Mouse (Mus musculus): ENCODE results near the gene Myh14. TPM values are rescaled to one million over a fixed set of nuclear protein-coding genes. Genes with fewer than 3 reads are reported as not detected.

Gene Myh14
- polyA plus RNA-seq, 1 experiment from 2014 or later, result 3.6 TPM

GRCm38 (mm10) chr7:44596996-44597538, 73.6 kb downstream of the Myh14 start:
- H3K9ac ChIP-seq (replicated peaks; ENCODE audit: low read depth, low read length), result no peak overlapping the region
- no peaks in the 10 kb centered on the region for H3K36me3 ChIP-seq (ENCODE audit: control insufficient read depth, insufficient read depth, low read length)
- 68% methylated on average over 5 of the region's 5 CpGs for WGBS
- no peak overlapping the region for H3K4me2 ChIP-seq (ENCODE audit: low read depth, low read length)
- no peak overlapping the region for H3K4me3 ChIP-seq (ENCODE audit: low read depth, low read length)
- H3K27ac ChIP-seq (ENCODE audit: low read depth, low read length), result no peak overlapping the region
- H3K4me1 ChIP-seq (ENCODE audit: control insufficient read depth, insufficient read depth, low read length), result peaks cover 20% of the 10 kb centered on the region
- no peak for ATAC-seq (ENCODE audit: low read depth)
- H3K27me3 ChIP-seq (ENCODE audit: control insufficient read depth, insufficient read depth, low read length), result peaks cover 5% of the 10 kb centered on the region; the same call in 1 of the 2 replicates
- H3K9me3 ChIP-seq (ENCODE audit: control insufficient read depth, low read length), result no peaks in the 10 kb centered on the region

GRCm38 (mm10) chr7:44596051-44596450, 74.6 kb downstream of the Myh14 start:
- Histone ChIP-seq H3K27me3 (ENCODE audit: control insufficient read depth, insufficient read depth, low read length) (peaks cover 5% of the 10 kb centered on the region; the same call in 1 of the 2 replicates), H3K4me1 (ENCODE audit: control insufficient read depth, insufficient read depth, low read length) (peaks cover 24% of the 10 kb centered on the region), H3K9ac (replicated peaks; ENCODE audit: low read depth, low read length) (no peak overlapping the region), H3K27ac (ENCODE audit: low read depth, low read length) (no peak overlapping the region), H3K4me3 (ENCODE audit: low read depth, low read length) (no peak overlapping the region), H3K4me2 (ENCODE audit: low read depth, low read length) (no peak overlapping the region), H3K36me3 (ENCODE audit: control insufficient read depth, insufficient read depth, low read length) (no peaks in the 10 kb centered on the region), H3K9me3 (ENCODE audit: control insufficient read depth, low read length) (no peaks in the 10 kb centered on the region)
- 82% methylated on average over 6 of the region's 6 CpGs for WGBS
- ATAC-seq (ENCODE audit: low read depth), result no peak

- Histone ChIP-seq H3K9ac (replicated peaks; ENCODE audit: low read depth, low read length) (no peak overlapping the region), H3K36me3 (ENCODE audit: control insufficient read depth, insufficient read depth, low read length) (no peaks in the 10 kb centered on the region), H3K27ac (ENCODE audit: low read depth, low read length) (no peak overlapping the region), H3K4me1 (ENCODE audit: control insufficient read depth, insufficient read depth, low read length) (peaks cover 24% of the 10 kb centered on the region), H3K27me3 (ENCODE audit: control insufficient read depth, insufficient read depth, low read length) (peaks cover 7% of the 10 kb centered on the region; the same call in 1 of the 2 replicates), H3K4me2 (ENCODE audit: low read depth, low read length) (no peak overlapping the region), H3K9me3 (ENCODE audit: control insufficient read depth, low read length) (no peaks in the 10 kb centered on the region), H3K4me3 (ENCODE audit: low read depth, low read length) (no peak overlapping the region)
- 94% methylated on average over 20 of the region's 20 CpGs for WGBS
- ATAC-seq (ENCODE audit: low read depth), result no peak
These were observed 75.5 kb downstream of the Myh14 start for GRCm38 (mm10) chr7:44595131-44595561.

GRCm38 (mm10) chr7:44594291-44594690, 76.4 kb downstream of the Myh14 start:
- no peaks in the 10 kb centered on the region for H3K36me3 ChIP-seq (ENCODE audit: control insufficient read depth, insufficient read depth, low read length)
- WGBS, result 55% methylated on average over 6 of the region's 6 CpGs

GRCm38 (mm10) chr7:44593775-44594174, 76.9 kb downstream of the Myh14 start:
- Histone ChIP-seq H3K9ac (replicated peaks; ENCODE audit: low read depth, low read length) (peak overlapping the region; percentile 58), H3K4me2 (ENCODE audit: low read depth, low read length) (peak overlapping the region; percentile 73), H3K27me3 (ENCODE audit: control insufficient read depth, insufficient read depth, low read length) (peaks cover 7% of the 10 kb centered on the region; the same call in 1 of the 2 replicates), H3K4me3 (ENCODE audit: low read depth, low read length) (peak overlapping the region; percentile 60), H3K27ac (ENCODE audit: low read depth, low read length) (peak overlapping the region; percentile 69; the same call in 1 of the 2 replicates), H3K4me1 (ENCODE audit: control insufficient read depth, insufficient read depth, low read length) (peaks cover 31% of the 10 kb centered on the region), H3K9me3 (ENCODE audit: control insufficient read depth, low read length) (no peaks in the 10 kb centered on the region), H3K36me3 (ENCODE audit: control insufficient read depth, insufficient read depth, low read length) (no peaks in the 10 kb centered on the region)
- ATAC-seq (ENCODE audit: low read depth), result peak; percentile 52
- WGBS, result 1% methylated on average over 22 of the region's 22 CpGs

More at GRCm38 (mm10) chr7:44594291-44594690, 76.4 kb downstream of the Myh14 start:
- H3K27me3 ChIP-seq (ENCODE audit: control insufficient read depth, insufficient read depth, low read length), result peaks cover 7% of the 10 kb centered on the region; the same call in 1 of the 2 replicates
- peaks cover 29% of the 10 kb centered on the region for H3K4me1 ChIP-seq (ENCODE audit: control insufficient read depth, insufficient read depth, low read length)
- no peaks in the 10 kb centered on the region for H3K9me3 ChIP-seq (ENCODE audit: control insufficient read depth, low read length)
- H3K9ac ChIP-seq (replicated peaks; ENCODE audit: low read depth, low read length), result peak overlapping the region; percentile 58
- peak overlapping the region; percentile 60 for H3K4me3 ChIP-seq (ENCODE audit: low read depth, low read length)
- peak overlapping the region; percentile 69; the same call in 1 of the 2 replicates for H3K27ac ChIP-seq (ENCODE audit: low read depth, low read length)
- no peak for ATAC-seq (ENCODE audit: low read depth)
- H3K4me2 ChIP-seq (ENCODE audit: low read depth, low read length), result peak overlapping the region; percentile 73

GRCm38 (mm10) chr7:44593051-44593450, 77.6 kb downstream of the Myh14 start:
- Histone ChIP-seq H3K4me2 (ENCODE audit: low read depth, low read length) (peak overlapping the region; percentile 73), H3K27me3 (ENCODE audit: control insufficient read depth, insufficient read depth, low read length) (peaks cover 7% of the 10 kb centered on the region; the same call in 1 of the 2 replicates), H3K9ac (replicated peaks; ENCODE audit: low read depth, low read length) (no peak overlapping the region), H3K4me1 (ENCODE audit: control insufficient read depth, insufficient read depth, low read length) (peaks cover 37% of the 10 kb centered on the region), H3K36me3 (ENCODE audit: control insufficient read depth, insufficient read depth, low read length) (no peaks in the 10 kb centered on the region), H3K9me3 (ENCODE audit: control insufficient read depth, low read length) (no peaks in the 10 kb centered on the region), H3K4me3 (ENCODE audit: low read depth, low read length) (peak overlapping the region; percentile 60; the same call in 1 of the 2 replicates), H3K27ac (ENCODE audit: low read depth, low read length) (no peak overlapping the region)
- 2% methylated on average over 15 of the region's 15 CpGs for WGBS
- ATAC-seq (ENCODE audit: low read depth), result no peak

- Histone ChIP-seq H3K27ac (ENCODE audit: low read depth, low read length) (0 out of 2 replicates have a peak overlapping the region, but pooled peaks have one; percentile 74), H3K4me3 (ENCODE audit: low read depth, low read length) (peak overlapping the region; percentile 60), H3K9me3 (ENCODE audit: control insufficient read depth, low read length) (no peaks in the 10 kb centered on the region), H3K27me3 (ENCODE audit: control insufficient read depth, insufficient read depth, low read length) (peaks cover 11% of the 10 kb centered on the region; the same call in 1 of the 2 replicates), H3K4me2 (ENCODE audit: low read depth, low read length) (peak overlapping the region; percentile 73), H3K4me1 (ENCODE audit: control insufficient read depth, insufficient read depth, low read length) (peaks cover 45% of the 10 kb centered on the region), H3K36me3 (ENCODE audit: control insufficient read depth, insufficient read depth, low read length) (no peaks in the 10 kb centered on the region), H3K9ac (replicated peaks; ENCODE audit: low read depth, low read length) (peak overlapping the region; percentile 80)
- under 1% methylated on average over 38 of the region's 60 CpGs for WGBS
- ATAC-seq (ENCODE audit: low read depth), result no peak
These were observed 79.1 kb downstream of the Myh14 start for GRCm38 (mm10) chr7:44591348-44592116.

- Histone ChIP-seq H3K4me3 (ENCODE audit: low read depth, low read length) (peak within 1 kb of the TSS; percentile 60), H3K9ac (replicated peaks; ENCODE audit: low read depth, low read length) (peak within 1 kb of the TSS; percentile 80), H3K9me3 (ENCODE audit: control insufficient read depth, low read length) (no peaks in the 10 kb centered on the region), H3K36me3 (ENCODE audit: control insufficient read depth, insufficient read depth, low read length) (no peaks in the 10 kb centered on the region), H3K27ac (ENCODE audit: low read depth, low read length) (peak within 1 kb of the TSS; percentile 74), H3K4me1 (ENCODE audit: control insufficient read depth, insufficient read depth, low read length) (peaks cover 45% of the 10 kb centered on the region), H3K4me2 (ENCODE audit: low read depth, low read length) (peak within 1 kb of the TSS; percentile 73), H3K27me3 (ENCODE audit: control insufficient read depth, insufficient read depth, low read length) (peaks cover 11% of the 10 kb centered on the region; the same call in 1 of the 2 replicates)
- peak; percentile 90 for ATAC-seq (ENCODE audit: low read depth)
- under 1% methylated on average over 65 of the region's 80 CpGs for WGBS
These were observed 80.0 kb downstream of the Myh14 start, which contains the start of gene Kcnc3 for GRCm38 (mm10) chr7:44590402-44591347. TSS of gene Kcnc3 (plus strand) at chr7:44590664.

Measured in neural tube, embryonic 14.5 days (tissue).